Mouse (Mus musculus) G1E (cell line): ENCODE measurements around the gene Sec16a.

Experiments used
- CTCF ChIP-seq: IDR thresholded peaks from 2 replicates; pipeline ENCODE4 v1.5.1; 2012; ENCODE audit warnings: low read depth, low read length, inconsistent platforms, mixed read lengths
- TAL1 ChIP-seq: conservative IDR thresholded peaks from 2 replicates; pipeline ENCODE4 v1.6.1; 2012; ENCODE audit warnings: low read depth, low read length, inconsistent platforms, mixed read lengths

DNA sequence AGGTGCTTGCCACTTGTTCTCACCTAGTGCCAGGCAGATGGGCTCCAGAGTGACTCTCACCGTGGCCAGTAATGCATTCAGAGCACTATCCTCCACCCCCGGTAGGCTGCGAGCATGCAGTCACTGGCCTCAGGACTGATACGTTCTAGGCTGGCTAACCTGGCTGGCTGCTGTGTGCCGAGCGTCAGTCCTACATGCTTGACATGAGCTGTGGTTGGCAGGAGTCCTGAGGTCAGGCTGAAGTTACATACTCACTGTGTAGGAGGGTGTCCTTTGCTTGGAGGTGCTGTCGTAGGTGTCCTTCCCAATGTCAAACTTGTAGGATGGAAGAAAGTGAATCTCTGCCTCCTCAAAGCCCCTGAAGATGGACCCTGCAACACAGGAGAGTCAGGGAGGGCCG is 46.0 kb downstream of the Sec16a start:
- TF ChIP-seq CTCF (no peak), TAL1 (no peak)
